Mouse (Mus musculus): ENCODE data around the gene Myo15. TPM values are rescaled to one million over a fixed set of nuclear protein-coding genes. Genes with fewer than 3 reads are reported as not detected.

Gene Myo15
- 0.07 TPM for polyA plus RNA-seq (2017; shearing (Covaris generic))

DNA sequence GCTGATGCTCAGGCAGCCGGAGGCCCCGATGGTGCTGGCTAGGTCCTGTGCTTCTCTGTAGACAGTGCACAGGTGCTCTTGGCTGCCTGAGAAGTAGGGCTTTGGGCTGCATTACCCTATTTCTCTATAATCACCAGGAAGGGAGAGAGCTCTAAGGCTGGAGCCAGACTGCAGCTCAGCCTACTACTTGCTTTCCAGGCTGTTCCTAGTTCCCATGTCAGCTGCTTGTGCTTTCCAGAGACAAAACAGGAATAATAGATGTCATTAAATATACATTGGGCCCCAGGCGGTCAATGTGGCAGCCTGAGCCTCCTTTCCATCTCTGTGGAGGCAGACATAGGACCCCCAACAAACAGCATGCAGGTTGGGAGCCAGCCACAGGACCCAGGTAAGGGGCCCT is at the start of gene Myo15:
Myo15 (plus strand) TSS at position 301 of the 400 bp plus-strand sequence.

DNA sequence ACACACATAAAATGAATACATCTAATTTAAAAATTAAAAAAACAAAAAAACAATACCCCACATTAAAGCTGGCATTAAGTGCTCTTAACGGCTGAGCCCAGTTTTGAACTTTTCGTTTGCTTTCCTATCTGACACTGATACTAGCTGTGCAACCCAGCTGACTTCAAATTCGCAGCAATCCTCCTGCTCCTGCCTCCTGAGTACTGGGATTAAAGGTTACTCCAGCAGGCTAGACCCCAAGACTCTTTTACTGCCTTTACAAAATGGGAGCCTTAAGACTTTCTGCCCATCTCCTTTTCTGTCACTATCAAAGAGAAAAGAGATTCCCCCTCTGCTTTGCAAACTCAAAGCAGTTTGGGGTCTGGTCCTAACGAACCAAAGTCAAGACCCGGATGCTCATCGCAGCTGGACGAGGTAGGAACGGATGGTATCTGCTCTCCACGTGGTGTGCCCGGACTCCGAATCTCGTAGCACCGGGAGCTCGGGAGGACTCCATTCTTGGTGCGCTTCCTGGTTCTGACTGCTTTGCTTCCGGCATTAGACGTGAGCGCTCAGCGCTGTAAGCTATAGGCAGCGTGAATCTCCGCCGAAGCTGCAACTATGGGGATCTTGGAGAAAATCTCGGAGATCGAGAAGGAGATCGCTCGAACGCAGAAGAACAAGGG is 14.9 kb upstream of the Myo15 start, which contains the start of gene Drg2:
Drg2 (plus strand) TSS at position 512 of the 665 bp plus-strand sequence.

DNA sequence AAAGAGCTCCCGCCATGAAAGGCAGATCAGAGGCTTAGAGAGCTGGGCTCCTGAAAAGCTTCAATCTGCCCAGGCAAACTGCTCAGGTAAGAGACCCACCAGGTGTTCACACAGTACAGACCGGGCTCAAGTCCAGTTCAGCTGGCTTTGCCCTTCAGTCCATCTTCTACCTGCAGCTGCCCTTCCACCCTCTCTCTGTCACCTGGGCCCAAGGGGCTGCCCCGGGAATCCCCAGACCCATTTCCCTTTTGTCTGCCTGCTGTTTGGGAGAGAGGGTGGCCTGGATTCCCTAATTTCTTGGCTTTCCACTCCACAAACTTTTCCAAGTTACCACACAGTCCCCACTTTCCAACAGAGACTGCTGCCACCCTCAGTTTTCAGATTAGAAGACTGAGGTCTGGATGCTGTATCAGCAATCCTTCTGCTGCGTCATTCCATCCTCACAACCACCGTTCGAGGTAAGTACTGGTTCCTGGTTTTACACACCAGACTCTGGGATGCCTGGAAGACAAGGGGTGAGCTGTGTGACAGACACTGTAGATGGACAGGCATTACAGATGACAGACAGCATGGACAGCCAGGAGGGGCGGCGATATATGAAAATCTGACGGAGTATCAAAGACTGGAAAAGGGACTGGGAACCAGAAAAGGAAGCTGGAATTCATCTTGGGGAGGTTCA is 67.2 kb downstream of the Myo15 start, which contains the start of gene Alkbh5:
Alkbh5 (plus strand) TSS at position 202 of the 679 bp plus-strand sequence.

Other genes with a start within 250 kb of the Myo15 start
- 80.2 TPM for gene Srebf1, start 246.8 kb upstream of the Myo15 start, polyA plus RNA-seq (2017; shearing (Covaris generic))
- gene Tom1l2, start 116.4 kb upstream of the Myo15 start, polyA plus RNA-seq (2017; shearing (Covaris generic)): 56.3 TPM
- 0.74 TPM for gene Drc3, start 116.0 kb upstream of the Myo15 start, polyA plus RNA-seq (2017; shearing (Covaris generic))
- gene Gid4, start 52.2 kb upstream of the Myo15 start, polyA plus RNA-seq (2017; shearing (Covaris generic)): 32.6 TPM
- 48.4 TPM for gene Atpaf2, start 50.9 kb upstream of the Myo15 start, polyA plus RNA-seq (2017; shearing (Covaris generic))
- 62.8 TPM for gene Drg2, start 14.7 kb upstream of the Myo15 start, polyA plus RNA-seq (2017; shearing (Covaris generic))
- 29.9 TPM for gene Alkbh5, start 67.0 kb downstream of the Myo15 start, polyA plus RNA-seq (2017; shearing (Covaris generic))
- 43.6 TPM for gene Llgl1, start 230.4 kb downstream of the Myo15 start, polyA plus RNA-seq (2017; shearing (Covaris generic))